ENCODE assay signal across 32 mouse cellular contexts in the genomic region with DNA sequence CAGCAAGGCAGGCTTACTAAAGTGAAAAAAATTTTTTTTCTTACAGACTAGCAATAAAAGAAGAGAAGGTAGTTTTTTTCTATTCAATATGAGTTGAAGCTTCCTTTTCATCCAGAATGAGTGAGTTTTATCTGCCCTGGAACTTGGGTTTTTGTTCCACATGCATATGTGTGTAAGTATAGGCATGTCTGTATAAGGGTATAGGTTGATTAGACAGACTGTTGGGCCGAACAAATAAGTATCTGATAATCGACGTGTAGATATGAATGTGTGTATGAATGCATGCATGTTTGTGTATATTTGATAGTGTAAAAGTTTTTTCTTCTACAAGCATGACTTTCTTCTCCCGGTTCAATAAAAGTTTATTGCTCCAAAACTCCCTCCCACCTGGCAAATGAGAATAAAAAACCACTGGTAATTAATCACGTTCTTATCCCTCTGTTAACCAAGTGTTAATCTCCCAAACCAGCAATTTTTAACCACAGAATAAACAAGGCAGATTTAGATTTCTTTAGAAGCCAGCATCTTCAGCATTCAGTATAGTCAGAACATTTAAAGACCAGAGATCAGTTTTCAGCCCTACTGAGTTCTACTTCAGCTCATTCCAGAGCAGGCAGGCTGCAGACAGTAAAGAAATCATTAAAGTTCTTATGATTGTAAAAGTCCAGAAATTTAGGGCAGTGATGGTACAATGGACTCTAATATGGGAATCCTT.
"Had no signal": no experiment of that assay in that cellular context is flagged by ENCODE, and none has a peak within 500 bp of the region (broad histone marks: within the 10 kb centered on the region; RNA-seq: fewer than 3 reads in every experiment).

No protein-coding gene starts in this region.

- H3K27ac ChIP-seq: limb, embryonic 10.5 days; limb, embryonic 12.5 days; limb, embryonic 13.5 days; limb, embryonic 15.5 days; liver, embryonic 12.5 days; liver, embryonic 13.5 days; liver, embryonic 14.5 days; liver, embryonic 15.5 days; lung, embryonic 15.5 days; macrophage; midbrain, embryonic 10.5 days; midbrain, embryonic 12.5 days; midbrain, embryonic 13.5 days; midbrain, embryonic 15.5 days; neural tube, embryonic 12.5 days had no signal

- H3K9ac ChIP-seq: limb, embryonic 12.5 days; limb, embryonic 13.5 days; limb, embryonic 15.5 days; liver, embryonic 12.5 days; liver, embryonic 13.5 days; liver, embryonic 14.5 days; liver, embryonic 15.5 days; liver, postnatal 0 days; lung, embryonic 14.5 days; lung, embryonic 15.5 days; midbrain, embryonic 12.5 days; midbrain, embryonic 13.5 days; midbrain, embryonic 15.5 days; neural tube, embryonic 12.5 days had no signal

- H3K4me3 ChIP-seq: limb, embryonic 10.5 days; limb, embryonic 12.5 days; limb, embryonic 13.5 days; limb, embryonic 15.5 days; liver, embryonic 12.5 days; liver, embryonic 13.5 days; liver, embryonic 15.5 days; lung, embryonic 15.5 days; megakaryocyte, embryonic 14.5 days; midbrain, embryonic 10.5 days; midbrain, embryonic 12.5 days; midbrain, embryonic 13.5 days; midbrain, embryonic 15.5 days; myocyte; neural tube, embryonic 12.5 days had no signal

- H3K4me1 ChIP-seq: limb, embryonic 13.5 days; limb, embryonic 15.5 days; liver, embryonic 12.5 days; liver, embryonic 13.5 days; liver, embryonic 15.5 days; lung, embryonic 15.5 days; megakaryocyte, embryonic 14.5 days; midbrain, embryonic 10.5 days; midbrain, embryonic 12.5 days; midbrain, embryonic 13.5 days; midbrain, embryonic 15.5 days; neural tube, embryonic 12.5 days had no signal

- ATAC-seq: liver, embryonic 12.5 days; liver, postnatal 0 days; lung, postnatal 0 days; midbrain, embryonic 13.5 days; midbrain, embryonic 15.5 days; midbrain, embryonic 16.5 days had no signal

- H3K36me3 ChIP-seq: limb, embryonic 10.5 days; limb, embryonic 12.5 days; limb, embryonic 13.5 days; limb, embryonic 15.5 days; liver, embryonic 12.5 days; liver, embryonic 13.5 days; liver, embryonic 15.5 days; lung, embryonic 15.5 days; midbrain, embryonic 10.5 days; midbrain, embryonic 12.5 days; midbrain, embryonic 13.5 days; midbrain, embryonic 15.5 days; neural tube, embryonic 12.5 days had no signal

- H3K4me2 ChIP-seq: limb, embryonic 12.5 days; limb, embryonic 13.5 days; limb, embryonic 15.5 days; liver, embryonic 11.5 days; liver, embryonic 12.5 days; liver, embryonic 13.5 days; liver, embryonic 15.5 days; lung, embryonic 14.5 days; lung, embryonic 15.5 days; midbrain, embryonic 11.5 days; midbrain, embryonic 12.5 days; midbrain, embryonic 13.5 days; midbrain, embryonic 15.5 days; neural tube, embryonic 12.5 days had no signal

- DNase-seq: left cerebral cortex, postnatal 4 days; liver; liver, embryonic 13.5 days; liver, postnatal 0 days; lung, adult 18-20 months; lung, adult 2 months; lung, embryonic 14.5 days; lung, postnatal 10 days; lung, postnatal 14 days; lung, postnatal 36 days; lung, postnatal 4 days; midbrain, embryonic 14.5 days had no signal

- H3K27me3 ChIP-seq: limb, embryonic 12.5 days; limb, embryonic 13.5 days; limb, embryonic 15.5 days; liver, embryonic 12.5 days; liver, embryonic 13.5 days; liver, embryonic 15.5 days; lung, embryonic 15.5 days; megakaryocyte, embryonic 14.5 days; midbrain, embryonic 12.5 days; midbrain, embryonic 13.5 days; midbrain, embryonic 15.5 days; neural tube, embryonic 12.5 days had no signal

- H3K9me3 ChIP-seq: limb, embryonic 10.5 days; limb, embryonic 12.5 days; limb, embryonic 13.5 days; limb, embryonic 15.5 days; liver, embryonic 12.5 days; liver, embryonic 13.5 days; liver, embryonic 15.5 days; lung, embryonic 15.5 days; megakaryocyte, embryonic 14.5 days; midbrain, embryonic 10.5 days; midbrain, embryonic 12.5 days; midbrain, embryonic 13.5 days; midbrain, embryonic 15.5 days; neural tube, embryonic 12.5 days had no signal
